Mouse (Mus musculus) cerebellum, adult 9-11 months (tissue): ENCODE measurements at regions not wholly inside any gene's neighbourhood (a gene's known extent, or its start where the extent isn't known, plus 50 kb on each side); places are given as distances from the start of the nearest gene placed in this dataset.
"Not testable (repeated sequence)": the region's sequence is repeated elsewhere in the genome, so short reads cannot be mapped to it uniquely, and the experiment has no call there.

ENCODE experiments used
- DNase-seq: peaks from one replicate; pipeline ENCODE4 v3.0.0; 2022

DNA sequence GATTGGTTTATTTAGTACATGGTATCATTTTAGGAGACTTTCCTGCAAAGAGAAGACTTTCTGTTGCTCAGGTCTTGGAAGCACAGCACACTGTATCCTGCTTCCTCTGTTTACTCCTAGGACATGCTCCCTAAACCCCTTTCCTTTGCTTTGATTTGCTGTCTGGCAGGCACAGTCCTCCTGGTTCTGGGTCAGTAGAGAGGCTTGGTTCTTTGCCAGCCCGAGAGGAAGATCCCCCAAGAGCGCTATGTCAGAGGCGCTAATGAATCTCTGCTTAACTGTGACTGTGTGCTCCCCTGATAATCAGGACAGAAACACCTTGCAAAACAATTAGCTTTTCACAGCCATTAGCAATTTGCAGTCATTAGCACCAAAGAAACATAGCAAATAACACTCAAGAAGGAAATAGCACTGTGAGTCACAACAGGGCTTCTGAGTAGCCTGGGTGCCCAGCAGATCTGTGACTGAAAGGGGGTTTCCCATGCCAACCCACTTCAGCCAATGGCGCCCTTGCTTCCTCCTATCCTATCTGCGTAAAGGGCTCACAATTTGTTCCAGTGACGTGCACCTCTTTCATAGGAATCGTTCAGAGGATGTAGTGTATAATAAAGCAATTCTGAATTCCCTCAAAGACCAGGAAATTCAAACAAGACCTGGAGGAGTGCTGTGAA is 145.5 kb downstream of the Gm815 start:
- DNase-seq, result no peak

DNA sequence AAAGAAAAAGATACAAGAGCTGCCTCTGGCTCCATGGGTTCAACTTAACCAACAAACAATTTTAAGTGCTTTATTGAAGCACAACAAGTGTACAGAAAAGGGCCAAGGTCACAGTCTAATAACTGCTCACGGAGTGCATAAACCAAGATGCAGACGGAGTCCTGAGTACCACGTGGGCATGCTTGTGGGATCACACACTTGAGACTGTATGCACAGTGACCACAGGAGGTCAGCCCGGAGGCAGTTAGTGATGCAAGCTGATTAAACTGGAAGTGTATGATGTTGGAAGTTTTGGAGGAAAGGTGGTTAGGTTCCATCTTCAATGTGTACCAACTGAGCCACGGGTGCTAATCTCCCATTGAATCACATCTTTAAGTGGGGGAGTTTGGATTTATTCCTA is 146.9 kb downstream of the Gm815 start:
- DNase-seq, result no peak

DNA sequence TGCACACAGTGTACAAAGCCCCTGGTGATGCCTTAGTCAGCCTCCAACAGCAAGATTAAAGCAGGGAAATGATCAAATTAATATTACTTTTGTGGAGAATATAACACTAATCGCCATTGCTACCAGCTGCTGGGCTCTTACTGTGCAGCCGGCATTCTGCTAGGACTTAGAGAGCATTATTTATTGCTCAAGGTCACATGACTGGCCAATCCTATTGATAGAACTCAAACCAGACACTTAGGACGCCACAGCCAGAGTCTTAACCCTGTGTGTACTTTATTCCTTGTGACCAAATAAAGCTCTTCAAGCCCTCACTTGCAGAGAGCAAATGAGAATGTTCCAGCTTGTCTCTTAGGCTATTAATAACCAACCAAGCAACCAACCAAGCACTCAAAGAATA is 152.6 kb downstream of the Gm815 start:
- DNase-seq, result no peak

DNA sequence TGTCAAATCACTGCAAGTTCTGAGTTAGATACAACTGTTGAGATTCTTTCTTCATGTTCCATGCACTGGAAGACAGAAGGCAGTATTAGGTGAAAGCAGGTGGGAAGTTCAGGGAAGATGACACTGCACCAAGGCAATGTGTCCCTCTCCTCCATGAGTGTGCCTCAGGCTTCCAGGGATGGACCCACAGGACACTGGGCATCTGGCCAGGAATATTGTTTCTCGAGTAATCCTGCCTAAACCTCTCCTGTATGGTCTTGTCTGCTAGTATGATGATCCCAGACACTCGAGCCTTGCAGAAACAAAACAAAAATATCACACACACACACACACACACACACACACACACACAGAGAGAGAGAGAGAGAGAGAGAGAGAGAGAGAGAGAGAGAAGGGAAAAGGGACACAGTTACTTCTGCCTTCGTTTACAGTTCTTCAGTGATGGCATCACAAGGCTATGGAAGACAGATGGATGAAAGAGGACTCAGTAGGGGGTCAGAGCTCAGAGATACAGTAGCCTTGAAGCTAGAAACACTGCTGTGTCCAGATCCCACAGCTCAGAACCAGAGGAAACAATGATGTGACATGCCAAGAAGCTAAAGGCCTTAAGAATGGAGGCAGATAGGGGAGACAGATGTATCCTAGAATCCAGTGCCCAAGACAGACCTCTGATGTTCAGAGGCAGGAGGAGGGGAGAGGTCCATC is 154.8 kb downstream of the Gm815 start:
- DNase-seq, result peak; percentile 40

DNA sequence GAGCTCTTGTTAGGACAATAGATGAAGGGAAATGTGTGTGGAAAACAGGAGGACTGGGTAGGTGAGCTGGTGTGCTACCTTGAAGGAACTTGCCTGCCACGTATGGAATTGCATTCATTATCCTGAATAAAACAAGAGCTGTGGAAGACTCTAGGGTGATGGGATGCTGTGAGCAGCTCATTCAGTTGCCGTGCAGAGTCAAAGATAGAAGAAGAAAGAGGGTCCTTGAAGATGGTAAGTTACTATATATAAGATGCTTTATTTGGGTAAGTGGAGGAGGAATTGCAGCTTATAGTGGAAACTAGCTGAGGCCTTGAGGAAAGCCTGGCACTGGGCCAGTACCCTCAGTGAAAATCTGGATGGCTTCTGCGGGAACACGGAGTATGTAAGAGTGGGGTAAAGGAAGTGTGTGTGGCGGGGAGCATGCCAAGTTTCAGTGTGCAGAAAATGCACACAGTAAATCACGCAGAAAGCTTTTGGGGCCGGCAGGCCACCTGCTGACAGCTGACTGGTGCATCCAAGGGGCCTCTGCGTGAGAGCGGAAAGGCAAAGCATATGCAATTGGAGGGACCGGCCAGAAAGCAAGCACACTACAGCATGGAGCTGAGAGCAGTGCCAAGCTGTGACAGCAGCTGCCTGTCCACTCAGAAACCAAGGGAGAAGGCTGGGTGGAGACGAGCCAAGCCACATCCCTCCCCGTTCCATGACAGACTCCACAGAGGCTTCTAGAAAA is 149.7 kb upstream of the Vldlr start:
- DNase-seq, result peak; percentile 91

DNA sequence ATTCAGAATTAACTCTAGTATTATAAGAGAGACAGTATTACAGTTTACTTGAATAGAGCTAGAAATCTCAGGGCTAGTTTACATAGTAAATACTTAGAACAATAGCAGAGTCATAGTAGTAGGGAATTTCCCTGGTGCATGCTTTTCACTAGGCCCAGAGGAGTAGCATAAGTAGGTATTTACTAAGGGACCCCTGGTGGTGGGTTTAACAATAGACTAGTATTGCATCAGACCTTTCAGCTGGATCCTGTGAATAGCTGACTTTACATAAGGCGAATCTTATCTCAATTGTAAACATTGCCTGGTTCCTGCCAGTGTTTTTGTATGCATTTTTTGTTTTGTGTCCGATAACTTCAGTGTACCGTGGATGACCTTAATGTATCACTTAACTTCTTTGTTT is 143.0 kb upstream of the Vldlr start:
- no peak for DNase-seq

DNA sequence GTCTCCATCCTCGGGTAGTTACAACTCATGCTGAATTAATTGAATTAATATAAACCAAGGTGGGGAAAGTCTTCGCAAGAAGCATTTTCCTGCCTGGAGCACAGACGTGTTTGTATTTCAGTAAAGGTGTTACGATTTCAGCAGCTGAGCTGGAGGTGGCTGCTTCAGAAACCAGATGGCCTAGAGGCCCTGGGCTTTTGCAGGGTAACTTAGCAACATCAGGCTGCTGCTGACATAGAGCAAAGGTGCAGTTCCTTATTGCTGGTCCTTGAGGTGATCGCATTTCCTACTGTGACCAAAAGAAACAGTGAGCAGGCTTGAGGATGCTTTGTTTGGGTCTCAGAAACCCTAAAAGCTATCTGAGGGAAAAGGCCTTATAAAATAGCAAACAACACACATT is 141.3 kb upstream of the Vldlr start:
- DNase-seq, result no peak

DNA sequence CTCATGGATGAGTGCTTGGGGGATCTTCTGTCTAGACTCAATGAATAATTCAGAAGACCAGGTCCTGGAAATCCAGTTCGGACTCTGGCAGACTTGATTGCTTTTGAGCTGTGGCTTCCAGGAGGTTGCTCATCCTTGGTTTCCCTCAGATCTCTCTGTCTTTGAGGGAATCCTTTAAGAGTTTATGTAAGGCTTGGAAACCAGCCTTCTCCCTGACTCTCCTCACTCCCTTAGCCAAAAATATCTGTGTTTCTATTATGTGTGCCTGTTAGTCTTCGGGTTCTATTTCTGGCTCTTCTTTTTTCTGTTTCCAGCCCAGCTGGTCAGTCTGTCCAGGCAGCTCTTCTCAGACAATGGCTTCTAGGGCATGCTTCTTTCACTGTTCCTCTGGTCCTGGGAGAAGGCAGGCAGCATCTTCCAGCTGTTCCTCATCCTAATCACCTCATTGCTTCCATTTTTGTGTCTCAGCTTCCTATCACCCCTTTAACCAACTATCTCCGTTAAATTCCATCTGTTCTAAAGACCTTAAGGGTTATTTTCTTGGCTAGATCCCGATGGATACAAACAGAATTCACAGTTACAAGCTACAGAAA is 139.3 kb upstream of the Vldlr start:
- no peak for DNase-seq

DNA sequence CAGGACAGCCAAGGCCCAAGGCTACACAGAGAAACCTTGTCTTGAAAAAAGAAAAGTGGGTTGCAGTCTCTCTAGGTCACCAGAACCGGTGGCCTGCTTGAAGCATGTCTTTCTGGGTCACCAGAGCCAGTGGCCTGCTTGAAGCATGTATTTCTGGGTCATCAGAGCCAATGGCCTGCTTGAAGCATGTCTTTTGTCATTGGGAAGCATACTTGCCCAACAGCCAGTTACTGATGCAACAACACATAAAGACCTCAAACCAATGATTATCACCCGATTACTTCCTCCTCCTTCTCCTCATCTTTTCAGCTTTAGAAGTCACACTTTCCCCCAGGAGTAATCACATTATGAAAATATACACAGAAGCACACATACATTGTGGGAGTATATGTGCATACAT is 128.9 kb upstream of the Vldlr start:
- peak; percentile 22 for DNase-seq

DNA sequence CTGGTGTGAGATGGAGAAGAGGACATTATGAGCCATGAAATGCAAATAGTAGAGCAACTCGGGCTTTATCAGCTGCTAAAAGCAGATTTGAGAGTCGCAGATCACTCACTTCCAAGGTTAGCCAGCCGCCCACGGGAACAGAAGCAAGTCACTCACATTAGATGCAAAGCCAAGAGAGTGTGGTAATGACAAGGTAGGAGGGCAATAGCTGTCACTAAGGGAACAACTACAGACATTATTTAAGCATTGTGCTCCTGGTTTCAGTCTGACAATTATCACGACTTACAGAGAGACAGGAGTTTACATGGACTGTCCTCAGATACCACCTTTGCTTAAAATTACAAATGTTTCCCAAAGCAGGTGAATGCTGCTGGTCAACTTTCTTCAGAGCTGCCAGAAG is 128.5 kb upstream of the Vldlr start:
- DNase-seq, result no peak

DNA sequence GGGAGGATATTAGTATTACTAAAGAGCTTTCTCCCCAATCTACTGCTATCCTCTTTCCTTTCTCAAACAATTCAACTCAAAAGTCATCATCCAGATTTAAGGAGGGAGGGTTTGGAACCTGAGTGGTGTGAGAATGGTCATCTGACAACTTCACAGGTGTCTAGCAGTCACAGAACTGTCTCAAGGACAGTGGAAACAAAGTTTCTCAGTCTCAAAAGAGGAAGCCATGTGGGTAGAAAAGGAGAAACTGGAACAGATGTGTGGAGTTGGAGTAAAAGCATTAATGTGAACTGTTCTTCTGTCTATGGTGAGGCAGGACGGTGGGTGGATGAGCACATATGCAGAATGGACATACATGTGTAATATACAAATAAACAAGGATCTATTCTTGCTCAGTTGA is 127.2 kb upstream of the Vldlr start:
- no peak for DNase-seq

DNA sequence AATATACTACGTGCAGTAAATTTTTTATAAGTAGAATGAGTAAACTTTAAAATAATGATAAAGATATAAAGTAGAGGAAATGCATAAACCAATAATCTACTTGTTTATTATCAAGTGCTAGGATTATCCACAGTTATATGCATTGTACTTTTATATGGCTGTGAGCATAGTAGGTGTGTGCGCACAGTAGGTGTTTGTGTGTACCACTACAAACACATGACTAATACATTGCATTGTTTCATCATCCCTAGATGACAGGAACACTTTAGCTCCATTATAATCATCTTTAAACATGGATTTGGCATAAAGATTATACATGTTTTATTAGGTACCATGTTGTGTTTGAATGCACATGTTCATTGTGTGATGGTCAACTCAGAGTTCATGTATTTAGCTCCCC is 124.7 kb upstream of the Vldlr start:
- DNase-seq, result no peak

DNA sequence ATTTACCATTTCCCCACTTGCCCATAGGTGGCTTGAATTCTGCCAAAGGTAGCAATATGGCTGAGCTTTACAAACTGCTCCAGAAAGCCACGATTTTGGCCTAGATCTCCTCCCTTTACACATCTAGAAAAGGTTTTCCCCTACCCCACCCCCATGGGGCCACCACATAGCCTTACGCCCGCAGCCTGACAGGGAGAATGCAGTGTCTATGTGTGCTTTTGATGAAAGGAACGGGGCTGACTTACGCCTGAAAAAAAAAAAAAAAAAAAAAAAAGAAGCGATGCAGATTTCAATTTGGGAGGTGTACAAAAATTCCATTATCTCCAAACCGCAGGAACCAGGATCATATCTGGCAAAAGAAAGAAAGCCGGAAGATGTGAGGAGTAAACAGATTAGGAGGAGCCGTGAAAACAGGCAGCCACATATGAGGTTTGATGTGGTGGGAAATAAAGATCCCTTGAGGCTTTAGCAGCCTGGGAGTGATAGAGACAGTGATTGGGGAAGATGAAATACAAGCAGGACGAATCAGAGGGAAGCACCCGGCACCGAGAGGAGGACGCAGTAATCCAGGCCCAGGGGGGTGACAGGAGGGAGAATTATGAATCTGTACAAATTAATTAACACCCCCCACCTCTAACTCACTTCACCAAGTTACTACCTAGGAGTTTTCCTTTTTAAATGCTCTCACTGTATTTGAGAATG is 121.4 kb upstream of the Vldlr start:
- no peak for DNase-seq

DNA sequence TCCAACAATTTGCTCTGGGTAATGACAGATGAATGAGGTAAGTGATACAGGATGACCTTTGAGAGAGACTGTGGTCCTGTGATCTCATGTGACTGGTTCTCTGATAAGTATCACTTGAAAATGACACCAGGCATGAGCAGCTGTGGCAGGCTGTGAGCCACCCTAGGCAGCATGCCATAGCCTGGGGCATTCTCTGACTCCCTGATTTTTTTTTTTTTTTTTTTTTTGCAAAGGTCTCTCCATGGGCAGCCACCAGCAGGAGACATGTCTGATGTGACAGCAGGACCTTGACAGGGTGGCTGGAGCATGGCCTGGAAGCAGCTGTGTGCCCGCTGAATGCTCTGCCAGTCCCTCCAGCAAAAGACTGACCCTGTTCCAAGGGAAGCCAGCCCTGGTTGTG is 116.4 kb upstream of the Vldlr start:
- no peak for DNase-seq

DNA sequence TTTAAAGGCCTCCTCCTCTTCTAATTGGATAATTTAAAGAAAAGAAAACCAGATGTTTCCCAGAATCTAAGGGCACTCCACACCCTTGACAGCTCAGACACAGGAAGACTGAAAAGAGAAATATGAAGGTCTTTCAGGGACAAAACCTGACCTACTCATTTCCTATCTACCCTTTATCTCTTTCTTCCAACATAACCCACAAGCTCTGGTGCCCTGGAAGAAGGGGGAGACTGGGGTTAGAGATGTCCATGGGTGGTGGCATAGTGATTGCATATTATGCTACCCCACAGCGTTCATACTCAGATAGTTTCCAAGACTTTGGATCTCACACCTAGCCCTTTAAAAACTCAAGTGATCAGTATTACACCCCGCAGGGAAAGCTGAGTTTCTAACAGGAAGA is 105.8 kb upstream of the Vldlr start:
- DNase-seq, result no peak

DNA sequence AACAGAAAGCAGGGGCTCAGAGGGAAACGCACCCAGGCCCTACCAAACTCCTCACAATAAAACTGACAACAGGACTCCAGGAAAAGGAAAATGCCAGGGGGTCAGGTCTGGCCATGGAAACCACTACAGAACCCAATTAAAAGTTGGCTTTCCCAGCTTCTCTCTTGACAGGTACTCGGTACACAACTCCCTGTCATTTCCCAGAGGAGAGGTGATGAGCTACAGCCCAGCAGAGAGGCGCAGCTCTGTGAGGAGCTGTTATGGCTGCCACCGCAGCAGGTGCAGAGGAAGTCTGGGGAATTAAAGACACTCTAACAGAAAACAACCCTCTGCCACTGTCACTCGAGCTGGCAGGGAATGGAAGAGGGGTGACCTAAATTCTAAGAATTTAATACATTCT is 95.4 kb upstream of the Vldlr start:
- DNase-seq, result no peak

DNA sequence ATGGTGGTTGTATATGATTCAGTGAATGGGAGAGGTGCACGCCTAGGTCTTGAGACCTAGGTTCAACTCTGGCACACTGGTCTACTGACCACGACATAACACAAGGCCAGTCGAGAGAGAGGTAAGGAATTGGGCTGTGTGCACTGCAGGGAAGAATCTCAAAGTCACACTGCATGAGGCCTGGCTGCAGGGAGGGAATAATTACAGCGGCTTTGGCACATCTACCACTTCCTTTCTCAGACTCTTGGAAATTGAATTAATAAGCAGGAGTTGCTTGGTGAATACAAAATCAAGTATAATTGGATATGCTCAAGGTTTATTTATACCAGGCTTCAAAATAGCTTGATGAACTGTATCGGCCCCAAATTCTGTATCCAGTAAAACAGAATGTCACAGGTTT is 93.9 kb upstream of the Vldlr start:
- peak; percentile 10 for DNase-seq

DNA sequence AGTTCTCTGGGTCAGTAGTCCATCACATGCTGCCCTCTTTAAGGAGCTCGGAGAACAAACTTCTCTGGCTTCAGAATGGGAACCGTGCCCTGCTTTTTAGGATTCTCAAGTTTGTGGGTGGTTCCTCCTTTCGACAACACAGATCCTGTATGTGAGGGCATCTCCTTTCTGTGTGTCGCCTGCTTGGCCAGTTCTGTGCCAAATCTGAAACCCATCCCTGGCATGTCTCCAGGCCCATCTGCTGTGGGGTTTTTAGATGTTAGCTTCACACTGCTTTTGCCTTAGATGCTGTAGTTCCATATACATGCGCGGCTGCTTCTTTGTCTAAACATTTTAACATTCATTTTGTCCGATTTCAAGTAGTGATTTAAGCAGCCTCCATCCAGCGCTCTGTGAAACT is 93.0 kb upstream of the Vldlr start:
- peak; percentile 83 for DNase-seq

DNA sequence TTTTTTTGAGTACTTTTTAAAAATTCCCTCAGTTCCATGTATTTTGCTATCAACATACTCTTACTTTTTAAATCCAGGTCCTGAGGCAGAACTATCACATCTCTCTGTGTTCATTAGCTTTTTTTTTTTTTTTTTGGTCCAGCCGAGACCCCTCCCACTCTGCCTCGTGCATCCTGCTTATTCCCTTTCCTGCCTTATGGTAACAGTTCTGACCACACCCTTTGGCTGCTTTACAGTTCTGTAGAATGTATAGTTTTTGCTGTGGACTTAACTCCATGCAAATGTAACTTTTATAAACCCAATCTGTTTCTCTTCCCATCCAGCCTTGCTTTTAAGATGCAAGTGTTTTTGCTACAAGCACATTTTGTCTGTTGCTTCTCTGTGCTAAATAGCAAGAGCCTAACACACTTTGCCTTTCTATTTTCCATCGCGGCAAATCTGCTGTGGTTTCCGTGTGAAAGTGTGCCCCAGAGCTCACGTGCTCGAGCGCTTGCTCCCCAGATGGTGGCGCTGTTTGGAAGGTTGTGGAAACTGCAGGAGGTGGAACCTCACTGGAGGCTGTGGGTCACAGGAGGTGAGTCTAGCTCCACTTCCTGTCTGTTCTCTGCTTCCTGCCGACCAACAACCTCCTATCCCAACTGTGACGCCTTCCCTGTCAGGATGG is 92.3 kb upstream of the Vldlr start:
- DNase-seq, result peak; percentile 35

DNA sequence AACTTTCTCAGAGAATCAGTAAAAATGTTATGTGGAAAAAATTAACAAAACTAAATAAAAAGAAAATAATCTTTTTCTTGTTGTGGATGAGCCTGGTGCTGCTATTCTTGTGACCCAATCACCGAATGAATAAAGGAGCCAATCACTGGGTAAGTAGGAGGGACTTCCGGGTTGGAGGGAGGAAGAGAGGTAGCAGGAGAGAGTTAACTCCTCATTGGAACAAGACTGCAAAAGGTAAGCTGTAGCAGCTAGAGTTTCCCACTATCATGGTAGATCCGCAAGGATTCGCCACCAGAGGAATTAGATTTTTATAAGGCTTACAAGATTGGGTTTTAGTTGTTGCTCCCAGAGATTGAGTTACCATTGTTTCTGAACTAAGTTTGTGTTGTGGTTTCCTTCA is 87.8 kb upstream of the Vldlr start:
- DNase-seq, result not testable (repeated sequence)

DNA sequence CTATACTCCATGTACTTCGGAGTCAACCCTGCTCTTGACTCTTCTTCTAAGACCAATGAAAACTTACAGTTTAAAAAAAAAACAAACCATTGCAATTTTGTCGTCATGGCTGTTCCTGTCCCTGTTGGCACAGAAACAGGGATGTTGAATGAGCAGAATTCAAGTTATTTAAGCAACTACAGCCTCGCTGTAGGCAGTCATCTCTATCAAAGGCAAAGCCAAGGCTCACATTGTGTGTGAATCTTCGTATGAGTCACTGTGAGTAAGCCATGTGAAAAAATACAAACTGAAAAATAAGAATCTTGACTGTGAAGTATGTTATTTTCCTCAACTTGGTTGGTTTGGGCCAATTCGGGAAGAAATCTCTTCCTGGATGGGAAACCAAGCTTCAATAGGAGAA is 81.9 kb upstream of the Vldlr start:
- no peak for DNase-seq

DNA sequence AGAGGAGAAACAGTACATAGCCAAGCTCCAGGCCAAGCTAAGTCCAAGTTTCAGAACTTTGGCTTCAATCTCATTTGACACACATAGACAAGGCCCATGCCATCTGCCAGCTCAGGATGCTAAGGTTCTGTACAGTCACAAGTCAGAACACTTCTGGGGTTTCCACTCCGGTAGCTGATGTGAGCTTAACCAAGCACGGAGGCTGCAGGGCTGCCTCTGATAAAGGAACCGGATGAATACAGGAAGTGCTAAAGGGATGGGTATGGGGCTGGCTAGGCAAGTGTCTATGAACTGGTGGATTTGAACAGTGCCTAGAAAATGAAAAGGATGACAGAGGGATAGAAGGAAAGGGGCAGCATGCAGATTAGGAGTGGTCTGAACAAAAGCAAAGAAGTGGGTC is 75.4 kb upstream of the Vldlr start:
- no peak for DNase-seq

DNA sequence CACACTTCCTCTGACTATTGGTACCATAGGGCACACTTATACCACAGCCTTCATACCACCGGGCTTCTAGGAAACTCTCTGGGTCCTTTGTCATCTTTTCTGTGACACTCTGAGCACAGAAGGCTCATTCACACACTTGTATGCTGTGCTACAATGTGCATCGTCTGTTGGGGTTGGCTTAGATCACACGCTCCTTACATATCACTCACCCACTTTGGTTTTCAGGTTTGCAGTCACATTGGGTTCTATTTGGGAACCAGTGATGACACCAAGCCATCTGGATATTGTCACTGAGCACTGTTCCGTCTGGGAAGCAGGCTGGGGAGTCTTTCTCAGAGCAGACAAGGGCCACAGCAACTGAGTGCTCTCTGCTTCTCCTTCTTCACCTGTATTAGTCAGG is 74.1 kb upstream of the Vldlr start:
- DNase-seq, result no peak
